Mouse (Mus musculus) C2C12 (cell line): Measurements from ENCODE around the gene Krt32. TPM values are rescaled to one million over a fixed set of nuclear protein-coding genes. Genes with fewer than 3 reads are reported as not detected.

ENCODE experiments used
- H3K27me3 ChIP-seq: one replicate; pipeline ENCODE4 v1.6.1; 2011; ENCODE audit not compliant: control insufficient read depth, insufficient read depth, insufficient read length
- H3K36me3 ChIP-seq: one replicate; pipeline ENCODE4 v1.6.1; 2011; ENCODE audit not compliant: control insufficient read depth, insufficient read depth
- H3K4me3 ChIP-seq: one replicate; pipeline ENCODE4 v1.5.1; 2011; ENCODE audit warnings: mild to moderate bottlenecking, control low read depth; ENCODE audit not compliant: poor library complexity, insufficient read depth, severe bottlenecking
- H3K79me2 ChIP-seq: one replicate; pipeline ENCODE4 v1.6.1; 2011; ENCODE audit not compliant: control insufficient read depth, insufficient read depth
- H3K79me3 ChIP-seq: one replicate; pipeline ENCODE4 v1.6.1; 2011; ENCODE audit warnings: low read depth, control low read depth
- H3ac ChIP-seq: one replicate; pipeline ENCODE3; 2011; ENCODE audit warnings: low read depth; ENCODE audit not compliant: control insufficient read depth, insufficient read length
- CEBPB ChIP-seq: IDR thresholded peaks from one replicate; pipeline ENCODE4 v1.6.1; 2011; ENCODE audit warnings: low read depth, mild to moderate bottlenecking, control low read depth, moderate library complexity
- CTCF ChIP-seq: IDR thresholded peaks from one replicate; pipeline ENCODE4 v1.5.1; 2011; ENCODE audit not compliant: control insufficient read depth, insufficient read depth, insufficient read length
- FOSL1 ChIP-seq: IDR thresholded peaks from one replicate; pipeline ENCODE4 v1.8.0; 2011; ENCODE audit warnings: mild to moderate bottlenecking, low read length; ENCODE audit not compliant: poor library complexity, insufficient read depth, severe bottlenecking
- MAX ChIP-seq: IDR thresholded peaks from one replicate; pipeline ENCODE4 v1.6.1; 2011; ENCODE audit warnings: mild to moderate bottlenecking, control low read depth
- MYOD1 ChIP-seq: IDR thresholded peaks from one replicate; pipeline ENCODE4 v1.6.1; 2011; ENCODE audit warnings: low read depth; ENCODE audit not compliant: control insufficient read depth, insufficient read length
- MYOG ChIP-seq: IDR thresholded peaks from one replicate; pipeline ENCODE4 v1.6.1; 2011; ENCODE audit not compliant: control insufficient read depth, insufficient read length; ENCODE audit errors: extremely low read depth
- USF1 ChIP-seq: IDR thresholded peaks from one replicate; pipeline ENCODE4 v1.6.1; 2011; ENCODE audit warnings: low read depth, mild to moderate bottlenecking, control low read depth, moderate library complexity
- polyA plus RNA-seq: library from polyadenylated mRNA; unstranded; fragments of >200 nt; fragmentation: generic; extraction: Trizol; gene quantifications from one replicate; pipeline ENCODE4 v1.2.1, GENCODE M21; 2012; ENCODE audit warnings: missing spikeins

Krt32 gene
- polyA plus RNA-seq, 1 experiment = not detected

- H3K79me2 ChIP-seq = no peaks in the 10 kb centered on the region
- no peaks in the 10 kb centered on the region for H3K79me3 ChIP-seq
- TF ChIP-seq USF1 (no peak), MAX (no peak), MYOG (no peak), MYOD1 (no peak), CEBPB (no peak), CTCF (no peak), FOSL1 (no peak)
- no peak within 1 kb of the TSS for H3K4me3 ChIP-seq
- H3K27me3 ChIP-seq = peaks cover 15% of the 10 kb centered on the region
- no peaks in the 10 kb centered on the region for H3K36me3 ChIP-seq
- no peak within 1 kb of the TSS for H3ac ChIP-seq
Measured at GRCm38 (mm10) chr11:100041454-100041853, 46.6 kb downstream of the Krt32 start, which contains the start of gene Krt34. Gene Krt34 (minus strand): TSS chr11:100041554.

Other genes with a start within 250 kb of the Krt32 start
- not detected for gene Krtap4-16, start 236.6 kb downstream of the Krt32 start, polyA plus RNA-seq
- gene Gm11568, start 230.3 kb downstream of the Krt32 start, polyA plus RNA-seq = not detected
- not detected for gene Gm11559, start 223.8 kb downstream of the Krt32 start, polyA plus RNA-seq
- gene Krtap9-1, start 214.8 kb downstream of the Krt32 start, polyA plus RNA-seq = not detected
- not detected for gene Gm11567, start 209.0 kb downstream of the Krt32 start, polyA plus RNA-seq
- not detected for gene Krtap31-1, start 180.3 kb downstream of the Krt32 start, polyA plus RNA-seq
- not detected for gene Gm11565, start 173.5 kb downstream of the Krt32 start, polyA plus RNA-seq
- not detected for gene Krtap31-2, start 151.9 kb downstream of the Krt32 start, polyA plus RNA-seq
- not detected for gene Krtap9-5, start 139.8 kb downstream of the Krt32 start, polyA plus RNA-seq
- gene Krtap29-1, start 109.2 kb downstream of the Krt32 start, polyA plus RNA-seq = not detected
- not detected for gene Krtap16-1, start 101.6 kb downstream of the Krt32 start, polyA plus RNA-seq
- gene Krtap17-1, start 94.2 kb downstream of the Krt32 start, polyA plus RNA-seq = not detected
- 0.02 TPM for gene Krt33a, start 72.0 kb downstream of the Krt32 start, polyA plus RNA-seq
- gene Krt33b, start 58.4 kb downstream of the Krt32 start, polyA plus RNA-seq = not detected
- gene Krt34, start 46.7 kb downstream of the Krt32 start, polyA plus RNA-seq = not detected
- gene Krt31, start 37.7 kb downstream of the Krt32 start, polyA plus RNA-seq = not detected
- not detected for gene Krt35, start 8.0 kb upstream of the Krt32 start, polyA plus RNA-seq
- gene Krt36, start 17.4 kb upstream of the Krt32 start, polyA plus RNA-seq = 0.14 TPM
- gene Krt13, start 33.3 kb upstream of the Krt32 start, polyA plus RNA-seq = 20.0 TPM
- 0.02 TPM for gene Krt15, start 47.7 kb upstream of the Krt32 start, polyA plus RNA-seq
- 3.5 TPM for gene Krt19, start 60.4 kb upstream of the Krt32 start, polyA plus RNA-seq
- gene Krt9, start 105.0 kb upstream of the Krt32 start, polyA plus RNA-seq = 1.8 TPM
- 32.4 TPM for gene Krt14, start 119.3 kb upstream of the Krt32 start, polyA plus RNA-seq
- 0.21 TPM for gene Krt16, start 160.7 kb upstream of the Krt32 start, polyA plus RNA-seq
- gene Krt17, start 172.8 kb upstream of the Krt32 start, polyA plus RNA-seq = 0.04 TPM
- gene Krt42, start 181.6 kb upstream of the Krt32 start, polyA plus RNA-seq = not detected
- gene Eif1, start 231.7 kb upstream of the Krt32 start, polyA plus RNA-seq = 1,136 TPM
- gene Gast, start 246.2 kb upstream of the Krt32 start, polyA plus RNA-seq = not detected